Mouse (Mus musculus) mesoderm, embryonic 11.5 days (tissue): Measurements from ENCODE around the gene Srebf2.

Source experiments
- DNase-seq: peaks from one replicate; pipeline ENCODE4 v3.0.0-alpha.2; 2012; ENCODE audit warnings: low read depth, low spot score

Gene Srebf2

DNA sequence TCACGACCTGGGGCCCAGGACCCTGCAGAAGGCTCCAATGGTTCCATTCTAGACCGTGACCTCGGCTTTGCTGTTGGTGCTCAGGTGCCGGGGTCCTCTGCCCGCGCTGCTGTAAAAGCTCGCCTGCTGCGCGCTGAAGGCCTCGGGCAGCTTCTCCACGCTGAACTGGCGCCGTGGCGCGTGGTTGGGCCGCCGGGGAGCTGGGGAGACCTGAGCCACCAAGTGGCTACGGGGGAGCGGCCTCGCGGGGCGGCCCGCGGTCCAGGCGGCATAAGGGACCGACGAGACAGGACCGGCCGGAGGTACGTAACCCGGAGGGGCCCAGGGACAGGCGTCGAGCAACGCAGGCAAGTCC is 60.1 kb downstream of the Srebf2 start:
- no peak for DNase-seq

DNA sequence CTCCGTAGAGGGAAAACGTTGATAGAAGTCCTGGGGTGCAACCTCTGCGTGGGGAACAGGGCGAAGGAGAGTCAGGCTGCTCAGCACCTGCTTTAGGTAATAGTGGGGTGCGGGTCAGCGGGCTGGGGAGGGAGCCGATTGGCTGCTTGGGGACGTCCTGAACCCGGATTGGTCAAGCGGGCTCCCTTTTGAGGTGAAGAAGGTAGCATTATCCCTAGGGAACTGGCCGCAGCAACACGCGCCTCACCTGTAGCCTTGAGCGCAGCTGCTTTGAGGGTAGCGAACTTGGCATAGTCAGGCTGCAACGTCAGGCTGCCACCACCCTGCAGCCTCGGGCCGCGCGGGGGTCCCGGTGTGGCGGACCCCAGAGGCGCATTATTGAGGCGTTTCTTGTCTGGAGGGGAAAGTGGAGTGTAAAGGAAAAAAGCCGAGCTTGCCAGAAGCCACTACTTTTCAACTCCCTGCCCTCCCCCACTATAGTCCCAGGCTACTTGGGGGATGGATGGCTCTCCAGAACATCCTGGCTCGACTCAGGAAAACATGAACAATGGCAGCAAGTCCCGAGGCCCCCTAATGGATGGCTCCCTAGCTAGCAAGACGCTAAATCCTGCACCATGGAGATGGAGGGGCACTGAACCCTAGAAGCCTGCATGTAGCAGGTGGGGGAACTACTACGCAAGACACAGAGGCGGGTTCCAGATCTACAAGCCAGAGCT is 60.7 kb downstream of the Srebf2 start:
- DNase-seq, result no peak

- DNase-seq, result no peak
These were observed 61.3 kb downstream of the Srebf2 start for GRCm38 (mm10) chr15:82208307-82208706.

GRCm38 (mm10) chr15:82209295-82210050 is 62.5 kb downstream of the Srebf2 start:
- no peak for DNase-seq

GRCm38 (mm10) chr15:82210801-82211200 is 63.8 kb downstream of the Srebf2 start:
- DNase-seq, result no peak

- no peak for DNase-seq
These were observed 64.3 kb downstream of the Srebf2 start for GRCm38 (mm10) chr15:82211281-82211680.

DNA sequence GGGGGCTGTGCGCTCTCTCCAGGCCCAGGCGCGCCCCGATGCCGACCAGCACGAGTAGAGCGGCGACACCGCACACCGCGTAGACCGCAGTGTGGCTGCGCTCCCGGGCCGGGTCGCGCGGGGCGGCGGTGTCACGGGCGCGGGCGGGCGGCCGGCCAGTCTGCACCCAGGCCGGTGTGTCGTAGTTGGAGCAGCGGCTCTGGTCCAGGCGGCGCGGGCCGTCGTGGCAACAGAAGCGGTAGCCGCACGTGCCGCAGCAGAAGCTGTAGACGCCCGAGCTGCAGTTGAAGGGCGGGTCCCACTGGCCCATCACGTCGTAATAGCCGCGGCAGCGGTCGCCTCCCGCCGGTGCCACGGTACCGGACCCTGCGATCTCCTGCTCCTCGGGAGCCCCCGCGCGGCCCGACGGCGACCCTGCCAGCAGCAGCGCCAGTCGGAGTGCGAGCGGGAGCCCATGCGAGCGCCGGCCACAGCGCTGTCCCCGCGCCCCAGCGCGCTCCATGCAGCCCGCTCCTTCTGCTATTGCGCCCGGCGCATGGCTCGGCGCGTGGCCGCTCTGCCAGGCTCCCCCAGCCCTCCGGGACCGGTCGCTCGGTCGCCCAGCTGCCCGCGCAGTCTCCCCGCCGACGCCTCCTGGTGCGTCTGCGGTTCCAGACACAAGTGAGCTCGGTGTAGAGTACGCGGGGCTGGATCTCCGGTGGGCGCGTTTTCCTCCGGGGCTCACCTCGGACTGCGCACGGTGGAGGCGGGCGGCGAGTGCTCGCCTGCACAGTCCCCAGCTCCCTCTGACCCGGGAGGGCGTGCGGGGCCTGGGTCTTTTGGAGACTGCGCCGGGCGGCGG is 65.2 kb downstream of the Srebf2 start:
- no peak for DNase-seq

DNA sequence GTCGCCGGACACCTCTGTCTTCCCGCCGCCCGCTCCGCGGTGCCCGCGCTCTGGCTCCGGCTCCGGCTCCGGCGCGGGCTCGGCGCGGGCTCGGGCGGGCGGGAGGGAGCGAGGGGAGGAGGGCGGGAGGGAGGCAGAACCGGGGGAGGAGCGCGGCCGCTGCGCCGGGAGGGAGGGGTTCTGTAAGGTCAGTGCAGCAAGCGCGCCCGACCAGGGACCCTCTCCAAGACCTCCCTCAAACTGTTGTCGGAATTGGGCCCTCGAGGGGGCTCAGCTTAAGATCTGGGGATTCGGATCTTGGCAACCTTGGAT is 65.7 kb downstream of the Srebf2 start, which contains the start of gene Shisa8:
Gene Shisa8 (minus strand): TSS at position 64 of the 312 bp plus-strand sequence.
- DNase-seq, result no peak

- no peak for DNase-seq
These were observed 66.2 kb downstream of the Srebf2 start for GRCm38 (mm10) chr15:82213222-82213621.

- DNase-seq, result no peak
These were observed 68.5 kb downstream of the Srebf2 start for GRCm38 (mm10) chr15:82215332-82216046.

DNA sequence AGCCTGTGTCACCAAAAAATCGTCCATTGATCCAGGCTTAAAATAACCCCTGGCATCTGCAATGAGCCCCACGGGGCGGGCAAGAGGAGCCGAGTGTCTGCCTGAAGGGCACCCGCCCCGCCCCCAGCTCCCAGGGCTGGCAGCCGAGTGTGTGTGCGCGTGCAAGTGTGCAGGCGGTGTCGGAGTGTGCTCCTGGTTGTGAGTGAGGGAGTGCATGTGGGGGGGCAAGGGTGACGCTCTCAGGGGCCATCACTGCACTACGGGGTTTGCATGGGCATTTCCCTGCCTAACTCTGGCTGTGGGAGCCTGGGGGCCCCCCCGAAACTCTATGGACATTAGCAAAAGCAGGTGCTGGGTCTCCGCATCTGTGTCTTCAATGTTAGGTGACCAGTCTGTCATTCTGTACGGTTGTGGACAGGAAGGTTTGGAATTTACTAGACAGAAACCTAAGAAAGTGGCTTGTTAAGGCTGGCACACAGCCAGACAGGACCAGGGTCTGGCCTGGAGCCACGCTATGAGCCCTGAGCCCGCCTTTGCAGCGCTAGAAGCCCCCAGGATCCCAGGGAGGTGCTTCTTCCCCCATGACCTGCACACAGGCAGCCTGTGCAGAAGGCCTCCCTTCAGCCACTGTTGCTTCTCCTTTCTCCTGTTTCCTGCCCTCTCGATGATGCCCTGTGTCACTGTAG is 69.3 kb downstream of the Srebf2 start:
- no peak for DNase-seq

- no peak for DNase-seq
These were observed 70.1 kb downstream of the Srebf2 start for GRCm38 (mm10) chr15:82217039-82217438.

- DNase-seq, result no peak
These were observed 71.0 kb downstream of the Srebf2 start for GRCm38 (mm10) chr15:82217980-82218379.

GRCm38 (mm10) chr15:82218778-82219666 is 72.0 kb downstream of the Srebf2 start:
- DNase-seq, result no peak

GRCm38 (mm10) chr15:82220003-82220675 is 73.2 kb downstream of the Srebf2 start:
- no peak for DNase-seq

- DNase-seq, result no peak
These were observed 74.3 kb downstream of the Srebf2 start for GRCm38 (mm10) chr15:82221104-82221860.

DNA sequence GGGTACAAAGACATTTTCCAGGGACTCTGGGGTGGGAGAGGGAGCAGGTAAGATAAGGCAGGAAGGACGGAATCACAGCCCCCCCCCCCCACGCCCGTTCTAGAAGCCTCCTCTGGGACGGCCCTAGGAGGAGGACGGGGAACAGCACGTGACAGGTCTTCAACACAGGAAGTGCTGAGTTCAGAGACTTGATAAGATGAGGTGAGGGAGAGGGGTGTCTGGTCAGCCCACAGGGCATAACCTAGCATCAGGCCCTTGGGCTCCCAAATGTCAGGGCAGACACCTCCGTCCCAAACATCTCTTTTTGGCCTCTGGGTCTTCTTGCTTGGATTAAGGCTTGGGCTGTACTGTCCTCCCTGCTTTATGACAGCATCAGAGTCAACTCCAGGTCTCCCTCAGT is 76.3 kb downstream of the Srebf2 start:
- no peak for DNase-seq

GRCm38 (mm10) chr15:82223657-82224601 is 76.9 kb downstream of the Srebf2 start, which contains the start of gene Tnfrsf13c:
TSS of gene Tnfrsf13c (minus strand) at chr15:82224369.
- no peak for DNase-seq
